Mouse (Mus musculus): ENCODE measurements at regions not wholly inside any gene's neighbourhood (a gene's known extent, or its start where the extent isn't known, plus 50 kb on each side); places are given as distances from the start of the nearest gene placed in this dataset.

DNA sequence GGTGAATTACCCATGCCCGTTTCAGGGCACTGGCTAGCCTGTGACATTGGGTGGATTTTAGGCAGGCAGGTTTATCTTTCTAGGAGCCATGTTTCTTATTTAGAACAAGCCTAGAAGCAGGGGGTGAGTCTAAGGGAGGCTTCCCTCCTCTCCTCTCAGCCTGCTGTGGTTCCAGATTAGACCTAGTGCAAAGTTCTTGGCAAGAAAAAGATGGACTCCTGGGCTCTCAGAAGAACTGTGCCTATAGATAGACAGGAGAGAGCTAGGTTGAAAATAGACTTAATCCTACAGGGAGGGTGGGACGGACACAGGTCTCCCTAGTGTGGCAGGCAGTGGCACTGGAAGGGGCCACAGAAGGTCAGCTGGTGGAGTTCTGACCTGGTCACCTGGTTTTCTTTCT is 95.3 kb downstream of the Chst1 start:
- TF ChIP-seq GATA1 (IDR thresholded peaks at IDR 0.05; ENCODE audit: borderline replicate concordance, low read length) (no peak), FLI1 (IDR thresholded peaks at IDR 0.05; ENCODE audit: low read length) (no peak)

All from megakaryocyte, embryonic 14.5 days (primary cell).